Mouse (Mus musculus) MEL (cell line): ENCODE data around the gene Sv2c.

Source experiments
- BHLHE40 ChIP-seq: IDR thresholded peaks from 2 replicates; pipeline ENCODE4 v1.6.1; 2012; ENCODE audit warnings: low read depth, mild to moderate bottlenecking, inconsistent platforms, low read length, improper control_type of control experiment, borderline replicate concordance
- CTCF ChIP-seq, 3 experiments: IDR thresholded peaks in 2 of 3; conservative IDR thresholded peaks in 1 of 3; 2 replicates each; pipeline ENCODE4 v1.5.1; 2011 to 2012; ENCODE audit warnings: low read length in 3 of 3, low read depth in 2 of 3, mild to moderate bottlenecking in 2 of 3, improper control_type of control experiment in 1 of 3, inconsistent platforms in 1 of 3, mixed read lengths in 1 of 3, moderate library complexity in 1 of 3; ENCODE audit not compliant: control insufficient read depth in 1 of 3, insufficient read depth in 1 of 3, poor library complexity in 1 of 3, severe bottlenecking in 1 of 3
- GATA1 ChIP-seq: IDR thresholded peaks from 2 replicates; pipeline ENCODE4 v1.6.1; 2011; ENCODE audit warnings: low read depth, low read length, improper control_type of control experiment
- NRF1 ChIP-seq: IDR thresholded peaks from 2 replicates; pipeline ENCODE4 v1.6.1; 2014; ENCODE audit warnings: low read depth, mild to moderate bottlenecking, inconsistent platforms, low read length, improper control_type of control experiment, moderate library complexity; ENCODE audit not compliant: poor library complexity, insufficient read depth, severe bottlenecking
- POLR2A ChIP-seq, 2 experiments: IDR thresholded peaks; 2 replicates each; pipeline ENCODE4 v1.6.1; 2011 to 2012; ENCODE audit warnings: low read length in 2 of 2, mild to moderate bottlenecking in 2 of 2, control low read depth in 1 of 2, improper control_type of control experiment in 1 of 2, low read depth in 1 of 2, moderate library complexity in 1 of 2; ENCODE audit not compliant: control insufficient read depth in 1 of 2, insufficient read depth in 1 of 2, poor library complexity in 1 of 2
- TCF12 ChIP-seq: IDR thresholded peaks from 2 replicates; pipeline ENCODE4 v1.6.1; 2014; ENCODE audit warnings: low read depth, mild to moderate bottlenecking, inconsistent platforms, low read length, improper control_type of control experiment, moderate library complexity
- ZC3H11A ChIP-seq: IDR thresholded peaks from 2 replicates; pipeline ENCODE4 v1.6.1; 2012; ENCODE audit warnings: low read depth, mild to moderate bottlenecking, inconsistent platforms, low read length, improper control_type of control experiment
- ZMIZ1 ChIP-seq: IDR thresholded peaks from 2 replicates; pipeline ENCODE4 v1.6.1; 2012; ENCODE audit warnings: low read depth, mild to moderate bottlenecking, inconsistent platforms, low read length, improper control_type of control experiment, moderate library complexity

DNA sequence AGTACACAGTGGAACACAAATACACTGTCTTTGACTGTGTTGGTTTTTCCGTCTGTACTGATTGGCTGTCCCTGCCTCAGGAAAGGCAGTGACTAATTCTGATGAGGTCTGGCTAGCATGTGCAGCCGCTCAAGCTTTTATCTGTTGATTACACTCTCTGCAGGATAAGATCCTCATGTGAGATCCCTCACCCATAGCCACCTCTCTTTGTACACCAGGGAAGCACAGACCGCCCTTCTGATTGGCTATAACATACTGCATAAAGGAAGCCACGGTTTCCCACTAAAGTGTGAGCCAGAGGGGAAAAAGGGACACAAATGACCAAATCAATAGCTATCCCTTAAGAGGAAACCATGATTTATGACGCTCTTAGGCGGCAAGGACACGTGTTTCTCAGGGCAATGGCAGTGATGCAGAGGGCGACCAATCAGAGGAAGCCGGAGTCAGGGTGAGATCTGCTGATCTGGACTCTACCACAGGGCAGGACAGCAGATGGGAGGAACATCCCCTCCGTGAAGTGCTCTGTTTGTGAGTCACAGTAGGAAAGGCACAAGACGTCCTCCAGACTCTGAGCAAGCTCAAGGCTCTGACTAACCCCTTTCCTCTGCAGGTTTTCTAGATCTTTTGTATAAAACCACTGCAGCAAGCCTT, 121.4 kb downstream of the Sv2c start:
- TF ChIP-seq CTCF (IDR thresholded peaks at IDR 0.05 in 2 of 3, conservative IDR thresholded peaks at IDR 0.05 in 1 of 3; ENCODE audit: control insufficient read depth in 1 of 3, insufficient read depth in 1 of 3, low read depth in 2 of 3, low read length in 3 of 3, poor library complexity in 1 of 3, severe bottlenecking in 1 of 3) (no peak), POLR2A (IDR thresholded peaks at IDR 0.05; ENCODE audit: control insufficient read depth in 1 of 2, insufficient read depth in 1 of 2, low read depth in 1 of 2, low read length in 2 of 2, poor library complexity in 1 of 2) (no peak), GATA1 (no peak), NRF1 (no peak), BHLHE40 (no peak), TCF12 (no peak), ZC3H11A (no peak), ZMIZ1 (no peak)
